Mouse (Mus musculus): ENCODE results near the gene Nudt16l1.

GRCm38 (mm10) chr16:4971626-4972025, 33.1 kb downstream of the Nudt16l1 start:
- TF ChIP-seq CTCF (IDR thresholded peaks at IDR 0.05; ENCODE audit: borderline replicate concordance, control insufficient read depth, extremely low read depth, insufficient read depth, low read length, poor library complexity) = no peak
- TF ChIP-seq POLR2A (IDR thresholded peaks at IDR 0.05; ENCODE audit: control insufficient read depth, extremely low read depth, insufficient read depth, low read length, poor library complexity) = no peak
